Mouse (Mus musculus) heart, postnatal 0 days (tissue): Measurements from ENCODE around the gene Arhgap32.

Experiments
- CTCF ChIP-seq: IDR thresholded peaks from 2 replicates; pipeline ENCODE4 v1.5.1; 2016; ENCODE audit warnings: antibody characterized with exemption, control low read depth, low read depth
- EP300 ChIP-seq: IDR thresholded peaks from 2 replicates; pipeline ENCODE4 v1.6.1; 2016; ENCODE audit warnings: antibody characterized with exemption, low read depth

DNA sequence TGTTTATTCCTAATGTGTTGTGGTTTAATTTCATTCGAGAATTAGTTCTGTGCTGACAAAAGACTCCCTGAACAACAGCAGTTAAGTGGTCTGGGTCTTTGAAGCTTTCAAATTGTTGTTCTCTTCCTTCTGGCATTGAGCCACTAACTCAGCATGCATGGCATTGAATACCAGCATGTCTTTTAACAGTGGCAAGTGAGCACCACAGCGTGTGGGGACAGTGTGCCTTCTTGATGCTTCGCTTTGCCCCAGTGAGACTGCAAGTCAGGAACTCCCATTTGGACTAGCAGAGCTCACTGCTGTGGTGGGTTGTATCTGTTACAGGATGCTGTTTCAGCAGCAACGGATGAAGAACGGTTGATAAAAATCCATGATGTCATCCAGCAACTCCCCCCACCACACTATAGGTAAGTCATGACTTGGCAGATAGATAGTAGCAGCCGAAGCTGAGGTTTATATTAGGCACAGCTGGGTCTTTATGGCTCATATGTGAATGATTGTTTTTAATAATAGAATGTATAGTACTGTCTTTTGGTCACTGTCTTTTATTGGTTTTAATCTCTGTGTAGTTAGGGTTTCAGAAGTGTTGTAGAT is 130.3 kb downstream of the Arhgap32 start:
- TF ChIP-seq CTCF = no peak
- TF ChIP-seq EP300 = no peak
